Mouse (Mus musculus) lung, postnatal 36 days (tissue): ENCODE data around the gene Smpdl3a.
A peak's percentile ranks its signal among the peaks of the same experiment; 100 is the strongest.

Experiments used
- DNase-seq: peaks from one replicate; pipeline ENCODE4 v3.0.0; 2022; ENCODE audit warnings: mixed read lengths

Smpdl3a gene

GRCm38 (mm10) chr10:57794018-57794417 lies at the start of gene Smpdl3a:
Smpdl3a (plus strand) TSS chr10:57794335.
- no peak for DNase-seq

- no peak for DNase-seq
These were observed 48.7 kb upstream of the Smpdl3a start for GRCm38 (mm10) chr10:57745452-57745851.

GRCm38 (mm10) chr10:57747127-57747526 lies 47.0 kb upstream of the Smpdl3a start:
- peak; percentile 42 for DNase-seq

- no peak for DNase-seq
These were observed 40.8 kb upstream of the Smpdl3a start for GRCm38 (mm10) chr10:57753343-57753742.

- DNase-seq, result no peak
These were observed 38.9 kb upstream of the Smpdl3a start for GRCm38 (mm10) chr10:57755201-57755736.

GRCm38 (mm10) chr10:57758999-57759398 lies 35.1 kb upstream of the Smpdl3a start:
- no peak for DNase-seq

- no peak for DNase-seq
These were observed 33.4 kb upstream of the Smpdl3a start for GRCm38 (mm10) chr10:57760694-57761093.

- DNase-seq, result peak; percentile 78
These were observed 31.1 kb upstream of the Smpdl3a start for GRCm38 (mm10) chr10:57763044-57763443.

GRCm38 (mm10) chr10:57783289-57784130 lies 10.6 kb upstream of the Smpdl3a start:
- no peak for DNase-seq

GRCm38 (mm10) chr10:57784131-57784875 lies 9.8 kb upstream of the Smpdl3a start:
- peak; percentile 57 for DNase-seq

GRCm38 (mm10) chr10:57784876-57785150 lies 9.3 kb upstream of the Smpdl3a start, which contains the start of gene Fabp7:
Fabp7 (plus strand) TSS chr10:57784881.
- DNase-seq, result no peak

GRCm38 (mm10) chr10:57785552-57785951 lies 8.6 kb upstream of the Smpdl3a start:
- no peak for DNase-seq

- DNase-seq, result peak; percentile 28
These were observed 1.2 kb upstream of the Smpdl3a start for GRCm38 (mm10) chr10:57792957-57793356.

- DNase-seq, result peak; percentile 75
These were observed 641 bp downstream of the Smpdl3a start for GRCm38 (mm10) chr10:57794491-57795461.

GRCm38 (mm10) chr10:57795542-57795941 lies 1.4 kb downstream of the Smpdl3a start:
- peak; percentile 19 for DNase-seq

GRCm38 (mm10) chr10:57796057-57796456 lies 1.9 kb downstream of the Smpdl3a start:
- peak; percentile 69 for DNase-seq

- DNase-seq, result peak; percentile 46
These were observed 5.4 kb downstream of the Smpdl3a start for GRCm38 (mm10) chr10:57799486-57799885.

- no peak for DNase-seq
These were observed 13.6 kb downstream of the Smpdl3a start for GRCm38 (mm10) chr10:57807754-57808153.

- DNase-seq, result no peak
These were observed 18.2 kb downstream of the Smpdl3a start for GRCm38 (mm10) chr10:57812161-57812856.

- no peak for DNase-seq
These were observed 20.2 kb downstream of the Smpdl3a start for GRCm38 (mm10) chr10:57814295-57814694.

GRCm38 (mm10) chr10:57815869-57816268 lies 21.7 kb downstream of the Smpdl3a start:
- no peak for DNase-seq

- no peak for DNase-seq
These were observed 25.1 kb downstream of the Smpdl3a start for GRCm38 (mm10) chr10:57819209-57819608.
